Mouse (Mus musculus) adipocyte (in vitro differentiated cells): ENCODE results near the gene Traf3.

Experiments
- DNase-seq: peaks from one replicate; pipeline ENCODE4 v3.0.0-alpha.2; 2016; ENCODE audit warnings: low spot score

The Traf3 gene

DNA sequence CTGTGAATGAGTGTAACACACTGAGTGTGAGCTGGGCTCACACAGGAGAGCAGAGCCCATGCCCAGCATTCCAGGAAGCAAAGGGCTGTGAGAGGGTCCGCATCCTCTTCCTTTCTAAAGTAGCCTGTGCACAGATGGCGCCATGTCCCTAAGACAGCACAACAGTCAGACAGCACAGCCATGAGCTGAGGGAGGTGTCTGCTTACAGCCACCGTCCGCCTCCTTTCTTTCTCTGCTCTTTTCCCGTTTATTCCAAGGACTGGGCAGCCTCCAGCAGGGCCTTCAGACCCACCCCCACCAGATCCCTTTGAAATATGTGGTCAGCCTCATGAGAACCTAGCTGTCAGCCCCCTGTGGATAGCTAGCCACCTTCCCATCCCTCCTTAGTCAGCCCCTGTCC, 99.0 kb downstream of the Traf3 start:
- no peak for DNase-seq

DNA sequence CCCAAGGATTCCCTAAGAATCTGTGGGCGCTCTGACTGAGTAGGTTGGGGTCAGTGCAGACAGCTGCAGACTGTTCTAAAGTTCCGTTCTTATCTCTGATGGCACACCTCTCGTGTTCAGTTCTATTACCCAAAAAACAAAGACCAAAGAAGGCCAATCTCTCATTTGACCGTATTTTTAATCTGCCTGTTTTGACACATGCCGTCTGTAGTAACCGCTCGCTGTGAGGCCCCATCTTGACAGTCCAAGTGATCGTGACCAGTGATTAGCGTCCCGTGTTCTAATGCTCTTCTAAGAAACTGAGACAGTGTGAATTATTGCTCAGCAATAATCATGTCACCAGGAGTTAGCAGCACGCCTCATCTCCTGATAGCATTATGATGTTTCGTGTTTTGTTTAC, 100.4 kb downstream of the Traf3 start:
- DNase-seq, result no peak

- no peak for DNase-seq
These were observed 101.6 kb downstream of the Traf3 start for GRCm38 (mm10) chr12:111267673-111268325.

DNA sequence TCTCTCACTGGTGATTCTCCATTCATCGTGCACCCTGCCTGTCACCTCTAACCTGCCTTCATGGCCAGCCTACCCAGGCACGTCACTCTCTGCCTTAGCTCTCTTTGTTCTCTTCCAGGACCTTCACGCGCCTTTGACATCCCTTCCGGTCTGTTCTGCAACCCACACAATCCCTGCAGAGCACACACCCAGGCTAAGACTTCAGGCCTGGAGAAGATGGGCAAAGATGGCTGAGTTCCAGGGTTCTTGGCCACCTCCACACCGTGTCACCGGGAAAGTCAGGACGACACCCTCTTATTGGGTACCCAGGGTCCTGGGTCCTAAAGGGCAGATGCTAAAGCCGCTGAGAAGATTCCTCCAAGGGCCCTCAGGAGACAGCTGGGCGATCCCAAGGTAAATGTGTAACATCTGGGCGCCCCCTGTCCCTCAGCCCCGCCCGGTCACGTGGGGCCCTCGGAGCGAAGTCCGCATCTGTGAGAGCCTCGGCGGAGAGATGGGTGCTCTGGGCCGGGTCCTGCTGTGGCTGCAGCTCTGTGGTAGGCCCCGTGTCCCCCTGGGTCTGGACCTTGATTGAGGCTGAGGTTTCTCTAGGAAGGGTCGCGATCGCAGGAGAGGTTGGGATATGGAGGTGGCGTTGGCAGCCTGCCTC, 104.6 kb downstream of the Traf3 start, which contains the start of gene Amn:
TSS of gene Amn (plus strand) at position 467 of the 649 bp plus-strand sequence.
- DNase-seq, result no peak

GRCm38 (mm10) chr12:111271406-111271805, 105.2 kb downstream of the Traf3 start:
- DNase-seq, result no peak

- DNase-seq, result no peak
These were observed 105.8 kb downstream of the Traf3 start for GRCm38 (mm10) chr12:111271966-111272365.

DNA sequence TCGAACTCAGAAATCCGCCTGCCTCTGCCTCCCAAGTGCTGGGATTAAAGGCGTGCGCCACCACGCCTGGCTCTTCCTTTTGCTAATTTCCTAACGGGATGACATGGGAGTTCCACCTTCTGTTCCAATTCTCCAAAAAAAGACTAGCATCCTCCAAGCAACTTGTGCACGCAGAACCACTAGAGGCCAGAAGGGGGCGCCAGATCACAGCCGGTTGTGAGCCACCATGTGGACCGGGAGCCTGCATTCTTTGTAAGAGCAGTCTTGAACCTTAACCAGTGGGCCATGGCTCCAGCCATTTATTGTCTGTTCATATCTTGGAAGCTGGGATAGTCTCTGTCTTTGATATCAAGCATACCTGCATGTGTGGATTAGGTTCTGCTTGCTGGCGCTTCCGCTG, 106.2 kb downstream of the Traf3 start:
- DNase-seq, result peak; percentile 64

DNA sequence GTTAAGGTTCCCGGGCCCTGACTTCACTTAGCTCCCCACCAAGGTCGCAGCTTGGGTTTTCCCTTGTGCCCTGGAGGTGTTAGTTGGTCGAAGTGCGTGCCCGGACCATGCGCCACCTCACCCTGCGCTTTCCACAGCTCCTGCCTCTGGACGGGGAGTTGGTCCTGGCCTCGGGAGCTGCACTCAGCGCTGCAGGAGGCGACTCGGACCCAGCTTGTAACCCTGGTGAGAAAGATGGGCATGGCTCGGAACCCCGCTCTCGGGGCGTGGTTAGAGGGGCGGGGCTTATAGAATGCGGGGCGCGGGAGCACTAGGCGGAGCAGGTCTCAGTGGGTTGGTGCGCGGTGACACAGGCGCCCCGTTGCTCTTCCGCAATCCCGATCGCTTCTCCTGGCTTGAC, 107.8 kb downstream of the Traf3 start:
- no peak for DNase-seq

DNA sequence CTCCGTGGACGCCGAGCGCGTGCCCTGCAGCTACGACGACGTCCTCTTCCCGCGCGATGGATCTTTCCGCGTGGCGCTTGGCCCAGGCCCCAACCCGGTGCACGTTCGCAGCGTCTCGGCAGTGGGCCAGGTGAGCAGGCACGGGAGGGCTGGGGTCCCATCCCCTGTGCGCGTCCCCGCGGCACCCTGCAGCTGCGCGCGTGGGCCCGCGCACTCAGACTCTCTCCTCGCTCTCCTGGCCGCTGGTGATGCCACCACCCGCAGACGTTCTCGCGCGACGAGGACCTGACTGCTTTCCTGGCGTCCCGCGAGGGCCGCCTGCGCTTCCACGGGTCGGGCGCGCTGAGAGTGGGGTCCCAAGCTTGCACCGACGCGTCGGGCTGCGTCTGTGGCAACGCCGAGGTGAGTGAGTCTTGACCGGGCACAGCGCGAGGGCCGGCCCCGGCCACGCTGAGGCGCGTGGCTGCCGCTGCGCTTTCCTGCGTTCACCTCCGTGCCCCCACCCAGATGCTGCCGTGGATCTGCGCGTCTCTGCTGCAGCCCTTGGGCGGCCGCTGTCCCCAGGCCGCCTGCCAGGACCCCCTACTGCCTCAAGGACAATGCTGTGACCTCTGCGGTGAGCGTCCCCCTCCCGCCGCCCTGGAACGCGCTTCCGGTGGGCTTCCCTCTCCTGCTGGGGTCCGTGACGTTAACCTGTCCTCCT, 108.4 kb downstream of the Traf3 start:
- DNase-seq, result no peak

DNA sequence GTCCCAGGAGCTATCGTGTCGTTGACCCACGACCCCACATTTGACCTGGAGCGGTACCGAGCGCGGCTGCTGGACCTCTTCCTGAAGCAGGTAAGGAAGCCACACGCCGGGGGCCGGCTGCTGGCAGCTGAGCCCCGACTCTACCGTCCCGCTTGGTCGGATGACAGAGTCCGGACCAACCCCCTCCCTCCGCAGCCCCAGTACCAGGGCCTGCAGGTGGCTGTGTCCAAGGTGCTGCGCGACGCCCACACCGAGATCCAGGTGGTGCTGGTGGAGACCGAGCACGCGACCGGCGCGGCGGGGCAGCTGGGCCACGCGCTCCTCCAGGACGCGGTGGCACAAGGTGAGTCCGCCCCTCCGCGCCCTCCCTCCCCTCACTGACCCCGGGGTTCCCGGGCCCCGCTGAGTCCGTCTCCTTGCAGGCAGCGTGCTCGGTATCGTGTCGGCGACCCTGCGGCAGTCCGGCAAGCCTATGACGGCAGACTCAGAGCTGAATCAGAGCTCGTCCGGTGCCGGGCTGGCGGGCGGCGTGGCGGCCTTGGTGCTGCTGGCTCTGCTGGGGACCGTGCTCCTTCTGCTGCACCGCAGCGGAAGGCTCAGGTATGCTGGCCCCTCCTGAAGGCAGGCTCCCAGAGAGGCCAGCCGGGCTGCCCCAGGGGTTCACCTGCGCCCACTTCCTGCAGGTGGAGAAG, 109.1 kb downstream of the Traf3 start:
- DNase-seq, result no peak

GRCm38 (mm10) chr12:111276371-111276770, 110.2 kb downstream of the Traf3 start:
- no peak for DNase-seq

GRCm38 (mm10) chr12:111283573-111283972, 117.4 kb downstream of the Traf3 start:
- DNase-seq, result no peak

- DNase-seq, result no peak
These were observed 118.4 kb downstream of the Traf3 start for GRCm38 (mm10) chr12:111284532-111284931.

- no peak for DNase-seq
These were observed 126.9 kb downstream of the Traf3 start for GRCm38 (mm10) chr12:111293025-111293424.

DNA sequence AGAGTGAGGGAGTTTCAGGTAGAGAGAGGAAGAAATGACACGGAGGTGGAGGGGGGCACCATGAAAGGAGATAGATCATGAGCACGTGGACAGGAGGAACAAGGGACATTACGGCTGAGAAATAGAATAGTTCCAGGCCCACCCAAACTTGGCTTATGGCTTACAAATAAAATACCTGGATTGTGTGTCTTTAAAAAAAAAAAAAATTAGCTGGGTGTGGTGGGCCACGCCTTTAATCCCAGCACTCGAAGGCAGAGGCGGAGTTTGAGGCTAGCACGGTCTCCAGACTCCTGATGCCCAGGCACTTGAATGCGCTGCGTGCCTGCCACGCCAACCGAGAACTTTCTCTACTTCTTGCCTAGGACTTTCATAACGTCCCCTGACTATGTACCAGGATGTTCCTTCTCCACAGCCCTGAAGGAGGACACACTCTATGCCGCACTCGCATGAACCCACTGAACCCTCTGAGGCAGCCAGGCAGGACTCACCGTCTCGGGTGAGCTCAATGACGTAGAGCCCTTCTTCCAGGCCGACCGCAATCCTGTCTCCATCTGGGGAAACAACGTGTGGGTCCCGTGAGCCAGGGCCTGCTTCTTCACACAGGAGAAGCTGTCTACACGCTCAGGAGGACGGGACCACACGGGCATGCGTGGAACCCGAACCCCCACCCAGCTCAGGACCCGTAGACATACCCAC, 135.3 kb downstream of the Traf3 start:
- no peak for DNase-seq

GRCm38 (mm10) chr12:111302018-111302345, 135.8 kb downstream of the Traf3 start:
- no peak for DNase-seq

DNA sequence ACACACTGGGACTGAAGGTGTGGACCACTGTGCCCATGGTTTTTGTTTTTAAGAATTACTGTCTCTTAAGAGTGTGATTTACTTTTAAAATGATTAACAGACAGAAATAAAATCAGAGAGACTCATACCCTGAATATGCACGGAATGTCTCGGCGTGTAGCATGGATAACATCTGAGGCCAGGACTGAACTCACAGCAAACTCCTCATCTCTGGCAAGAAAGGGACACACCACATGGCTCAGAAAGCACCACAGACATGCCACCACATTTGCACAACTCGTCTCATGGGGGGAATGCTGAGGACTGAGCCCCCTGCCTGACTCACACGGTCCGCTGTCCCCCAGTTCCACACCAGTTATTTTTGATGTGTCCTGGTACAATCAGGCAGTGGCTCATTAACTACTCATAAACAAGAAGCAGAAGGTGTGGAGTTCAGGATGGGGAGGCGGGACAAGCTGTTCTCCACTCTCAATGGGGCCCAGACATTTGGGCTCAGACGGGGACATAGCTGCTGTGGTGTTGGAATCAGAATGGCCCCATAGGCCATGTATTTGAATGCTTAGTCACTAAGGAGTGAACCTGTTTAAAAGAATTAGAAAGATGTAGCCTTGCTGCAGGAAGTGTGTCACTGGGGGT, 137.7 kb downstream of the Traf3 start:
- DNase-seq, result no peak

DNA sequence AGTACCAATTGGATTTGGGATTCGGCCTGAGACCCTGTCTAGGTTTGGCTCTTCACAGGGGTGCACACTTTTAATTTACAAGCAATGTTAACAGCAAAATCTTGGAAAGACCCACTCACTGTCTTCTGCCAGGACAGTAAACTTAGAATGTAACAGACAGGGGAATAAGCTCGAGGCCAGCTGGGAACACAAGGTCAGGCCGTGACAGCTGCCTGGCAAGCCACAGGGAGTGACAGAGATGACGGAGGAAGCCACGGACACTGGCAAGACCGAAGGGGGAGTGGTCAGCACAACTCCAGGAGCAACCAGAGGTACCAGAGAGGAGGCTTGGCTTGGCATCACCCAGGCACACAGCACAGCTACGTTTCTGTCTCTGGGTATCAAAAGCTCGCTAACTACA, 140.7 kb downstream of the Traf3 start:
- DNase-seq, result no peak

- DNase-seq, result no peak
These were observed 143.1 kb downstream of the Traf3 start for GRCm38 (mm10) chr12:111309256-111309655.

- no peak for DNase-seq
These were observed 143.8 kb downstream of the Traf3 start for GRCm38 (mm10) chr12:111309931-111310330.

DNA sequence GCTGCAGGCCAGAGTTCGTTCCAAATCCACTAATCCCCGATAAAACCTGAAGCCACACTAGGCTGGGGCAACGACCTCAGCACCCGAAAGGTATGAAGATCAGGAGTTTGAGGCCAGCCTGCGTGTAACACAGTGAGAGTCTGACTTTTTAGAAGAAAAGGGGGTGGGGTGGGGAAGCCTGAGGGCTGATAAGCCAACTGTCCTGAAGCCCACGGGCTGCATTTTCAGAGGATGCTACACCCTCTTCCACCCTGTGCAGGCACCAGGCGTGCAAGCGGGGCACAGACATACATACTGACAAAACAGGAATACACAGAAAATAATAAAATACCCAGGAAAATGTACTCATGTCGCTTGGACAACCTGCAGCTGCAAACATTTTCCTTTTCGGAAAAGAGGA, 145.6 kb downstream of the Traf3 start:
- DNase-seq, result no peak

- no peak for DNase-seq
These were observed 148.1 kb downstream of the Traf3 start for GRCm38 (mm10) chr12:111314273-111314672.
